Mouse (Mus musculus) embryonic facial prominence, embryonic 10.5 days (tissue): ENCODE measurements around the gene Adad1. TPM values are rescaled to one million over a fixed set of nuclear protein-coding genes. Genes with fewer than 3 reads are reported as not detected.

Experiments used
- polyA plus RNA-seq: library from polyadenylated mRNA; unstranded; fragments of >200 nt; fragmentation: Nextera tagmentation; extraction: Ambion mirVana; gene quantifications from 2 replicates; pipeline ENCODE4 v1.2.1, GENCODE M21; 2016

Gene Adad1
- polyA plus RNA-seq, 1 experiment from 2014 or later = 0.52 TPM

Other genes starting within 250 kb of the Adad1 start
- 31.8 and 35.0 TPM in 2 replicates for gene 4932438A13Rik, start 200.4 kb upstream of the Adad1 start, polyA plus RNA-seq
- gene Il2, start 62.4 kb downstream of the Adad1 start, polyA plus RNA-seq = 0.18 and 0.22 TPM in 2 replicates
- 0.05 TPM in 1 of 2 replicates, not detected in the other for gene Il21, start 169.1 kb downstream of the Adad1 start, polyA plus RNA-seq
- gene Bbs12, start 249.0 kb downstream of the Adad1 start, polyA plus RNA-seq = 8.6 and 8.7 TPM in 2 replicates
- 1.4 and 2.4 TPM in 2 replicates for gene Cetn4, start 249.2 kb downstream of the Adad1 start, polyA plus RNA-seq